Mouse (Mus musculus) T-helper 2 cell (primary cell): ENCODE measurements around the gene Gna11.

ENCODE experiments used
- in situ Hi-C: fragments of 300-600 bp; cut with MboI, MseI; formaldehyde crosslinking; loops from one replicate; pipeline ENCODE4 v1.15.1; 2025; ENCODE audit warnings: high pct_unique_total_duplicates

Gene Gna11

DNA sequence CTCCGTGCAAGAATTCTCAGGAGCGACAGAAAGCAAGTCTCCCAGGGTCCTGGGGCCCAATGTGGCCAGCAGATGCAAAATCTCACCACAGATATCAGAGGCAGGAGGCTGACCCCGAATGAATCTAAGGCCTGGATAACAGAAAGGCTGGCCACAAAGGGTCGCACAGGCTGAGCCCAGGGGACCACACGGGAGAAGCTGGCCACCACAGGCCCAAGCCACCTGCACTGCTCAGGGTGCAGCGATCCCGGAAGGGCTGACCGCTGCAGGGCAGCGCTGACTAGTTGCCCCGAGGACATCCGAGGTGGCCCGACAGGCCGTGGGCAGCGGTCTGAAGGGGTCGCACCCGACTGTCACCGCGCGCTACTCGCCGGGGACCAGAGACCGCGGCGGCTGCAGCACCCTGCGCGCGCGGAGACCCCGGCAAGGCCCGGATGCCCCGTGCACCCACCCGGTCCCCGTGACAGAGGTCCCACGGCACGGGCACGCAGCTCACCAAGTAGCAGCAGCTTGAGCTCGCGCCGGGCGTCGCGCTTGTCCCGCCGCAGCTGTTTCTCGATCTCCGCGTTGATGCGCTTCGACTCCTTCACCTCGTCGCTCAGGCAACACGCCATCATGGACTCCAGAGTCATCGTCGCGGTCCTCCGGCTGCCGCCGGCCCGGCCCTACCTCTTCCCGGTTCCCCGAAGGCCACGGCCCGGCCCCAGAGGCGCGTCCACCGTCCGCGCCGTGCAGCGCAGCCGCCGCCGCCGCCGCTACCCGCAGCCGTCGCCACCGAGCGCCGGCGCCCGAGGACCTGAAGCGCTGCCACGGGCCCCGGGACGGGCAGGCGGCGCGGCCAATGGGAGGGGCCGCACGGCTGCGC is 462 bp downstream of the Gna11 start:
- in situ Hi-C loops: no loop called here

GRCm38 (mm10) chr10:81543633-81544032 is 1.4 kb downstream of the Gna11 start:
- in situ Hi-C loops: no loop called here

DNA sequence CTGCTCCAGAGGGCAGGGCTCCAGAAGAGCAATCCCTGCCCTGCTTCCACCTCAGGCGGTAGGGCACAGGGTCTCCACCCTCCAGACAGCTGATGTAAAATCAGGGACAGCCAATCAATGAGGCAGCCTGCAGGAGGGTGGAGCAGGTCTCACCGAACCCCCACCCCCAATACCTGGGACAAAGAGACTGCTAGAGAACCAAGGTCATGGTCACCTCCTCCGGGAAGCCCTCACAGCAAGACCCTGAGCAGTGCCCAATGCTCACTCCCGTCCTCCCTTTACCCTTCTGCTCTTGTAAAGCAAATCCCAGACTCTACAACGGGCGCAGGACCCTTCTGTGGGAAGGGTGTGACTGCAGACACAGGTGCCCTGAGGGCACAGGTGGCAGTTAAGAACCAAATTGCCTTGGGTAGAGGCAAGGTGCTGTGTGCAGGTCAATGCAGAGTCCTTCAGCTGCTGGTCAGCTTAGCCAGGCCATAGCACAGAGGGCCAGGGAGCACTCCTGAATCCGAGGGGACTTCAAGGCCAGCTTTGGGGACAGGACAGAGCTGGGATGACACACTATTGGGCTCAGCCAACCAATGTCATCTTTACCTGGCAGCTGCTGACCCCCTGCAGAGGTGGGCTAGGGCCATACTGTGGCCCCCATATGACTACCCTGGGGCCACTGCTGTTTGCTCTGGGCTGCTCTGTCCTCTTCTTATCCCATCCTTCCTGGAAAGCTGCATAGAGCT is 2.1 kb downstream of the Gna11 start:
- in situ Hi-C loops: no loop called here

- in situ Hi-C loops: no loop called here
Measured at GRCm38 (mm10) chr10:81541803-81542202, 3.2 kb downstream of the Gna11 start.

- in situ Hi-C loops: no loop called here
Measured at GRCm38 (mm10) chr10:81541363-81541762, 3.6 kb downstream of the Gna11 start.

GRCm38 (mm10) chr10:81538321-81539048 is 6.5 kb downstream of the Gna11 start:
- in situ Hi-C loops: loop anchor here (10.0 kb wide), 1 partner anchor 54 kb away; the partner anchor contains the start of gene Celf5

- in situ Hi-C loops: loop anchor here (10.0 kb wide), 1 partner anchor 53 kb away; the partner anchor contains the start of gene Celf5
Measured at GRCm38 (mm10) chr10:81537429-81537828, 7.6 kb downstream of the Gna11 start.

DNA sequence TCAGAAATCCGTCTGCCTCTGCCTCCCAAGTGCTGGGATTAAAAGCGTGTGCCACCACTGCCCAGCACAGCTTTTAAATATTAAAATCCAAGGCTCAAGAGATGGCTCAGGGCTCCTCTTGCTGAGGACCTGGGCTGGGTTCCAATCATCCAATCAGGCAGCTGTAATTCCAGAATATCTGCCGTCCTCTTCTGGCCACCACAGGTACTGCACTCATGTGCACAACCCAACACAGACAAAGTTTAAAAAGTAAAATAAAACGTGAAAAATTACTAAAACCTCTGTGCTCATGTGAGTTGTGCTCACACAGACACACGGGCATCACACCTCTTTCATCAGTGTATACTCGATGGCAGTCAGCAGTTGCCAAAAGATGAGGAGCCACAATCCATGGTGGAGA is 8.3 kb downstream of the Gna11 start:
- in situ Hi-C loops: loop anchor here (10.0 kb wide), 1 partner anchor 52 kb away; the partner anchor contains the start of gene Celf5

GRCm38 (mm10) chr10:81534826-81535225 is 10.2 kb downstream of the Gna11 start:
- in situ Hi-C loops: loop anchor here (5.0 to 10.0 kb wide), 2 partner anchors 50 to 138 kb away; partner anchors contain the start of gene Celf5

GRCm38 (mm10) chr10:81526779-81527178 is 18.2 kb downstream of the Gna11 start:
- in situ Hi-C loops: loop anchor here (5.0 kb wide), 1 partner anchor 109 kb away; no protein-coding TSS in a partner anchor

DNA sequence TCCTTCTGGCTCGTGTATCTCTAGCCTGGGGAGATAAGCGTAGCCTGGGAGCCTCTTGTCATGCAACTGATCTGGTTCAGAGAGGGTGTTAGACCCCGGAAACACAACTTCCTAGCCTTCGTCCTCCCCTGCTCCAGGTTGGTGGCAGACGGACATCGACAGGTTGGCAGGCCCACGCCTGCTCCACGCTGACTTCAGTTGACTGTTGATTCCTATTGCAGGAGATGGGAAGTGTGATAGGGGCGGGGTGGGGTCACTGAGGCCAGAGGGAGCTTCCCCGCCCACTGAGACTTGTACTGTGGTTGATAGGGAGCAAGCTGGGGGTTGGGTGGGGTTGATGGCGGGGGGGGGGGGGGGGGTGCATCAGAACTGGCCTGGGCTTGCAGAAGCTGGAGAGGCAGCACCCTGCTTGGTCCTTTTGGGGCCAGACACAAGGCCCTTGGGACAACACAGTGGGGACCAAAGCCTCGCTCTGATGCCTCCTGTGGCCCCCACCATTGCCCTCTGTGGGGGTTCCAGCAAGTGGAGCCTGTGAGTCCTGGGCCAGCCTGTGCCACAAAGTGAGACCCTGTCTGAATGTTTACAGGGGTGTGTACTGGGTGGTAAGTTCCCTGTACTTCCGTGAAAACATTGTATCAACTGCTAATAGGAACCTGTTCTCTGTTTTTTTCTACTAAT is 19.8 kb downstream of the Gna11 start:
- in situ Hi-C loops: loop anchor here (5.0 kb wide), 1 partner anchor 108 kb away; no protein-coding TSS in a partner anchor

DNA sequence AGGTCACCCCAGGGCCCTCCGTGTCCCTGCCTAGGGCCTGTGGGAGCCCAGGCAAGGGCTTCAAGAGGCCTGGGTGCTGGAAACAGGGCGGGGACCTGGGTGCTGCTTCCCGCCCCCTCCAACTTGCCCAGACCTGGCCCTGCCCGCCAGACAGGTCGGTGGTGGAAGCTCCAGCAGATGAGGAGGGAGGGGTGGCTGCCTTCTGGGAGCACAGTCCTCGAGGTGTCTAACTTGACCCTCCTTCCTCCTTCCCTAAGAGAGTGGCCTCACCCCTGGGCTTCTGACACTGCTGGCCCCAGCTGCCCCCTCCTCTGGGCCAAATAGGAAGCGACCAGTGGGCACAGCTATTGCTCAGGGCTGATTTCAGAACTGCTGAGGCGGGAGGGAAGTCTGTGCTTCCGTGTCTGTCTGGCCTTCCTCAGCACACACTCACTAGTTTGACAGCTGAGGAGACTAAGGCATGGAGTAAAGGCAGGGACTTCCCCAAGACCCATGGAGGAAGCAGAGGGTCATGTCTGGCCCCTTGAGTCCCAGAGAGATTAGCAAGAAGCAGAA is 20.9 kb downstream of the Gna11 start, which contains the start of gene Gna15:
TSS of gene Gna15 (minus strand) at position 175 of the 555 bp plus-strand sequence.
- in situ Hi-C loops: no loop called here

DNA sequence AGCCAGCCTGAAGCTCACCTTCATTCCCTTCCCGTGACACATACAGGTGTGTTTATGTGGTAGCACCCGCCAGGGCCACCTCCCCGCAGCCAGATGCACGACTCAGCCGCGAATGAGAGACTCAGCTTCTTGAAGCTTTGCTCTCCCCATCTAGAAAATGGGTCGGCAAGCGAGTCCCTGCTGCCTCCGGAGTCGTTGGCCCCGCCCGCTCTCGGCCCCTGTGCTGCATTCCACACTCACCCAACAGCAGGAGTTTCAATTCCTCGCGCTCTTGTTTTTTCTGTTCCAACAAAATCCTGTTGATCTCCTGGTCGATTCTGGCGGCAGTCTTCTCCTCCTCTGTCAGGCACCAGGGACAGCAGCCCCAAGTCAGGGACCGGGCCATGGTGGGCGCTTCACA is 21.4 kb downstream of the Gna11 start:
- in situ Hi-C loops: no loop called here

DNA sequence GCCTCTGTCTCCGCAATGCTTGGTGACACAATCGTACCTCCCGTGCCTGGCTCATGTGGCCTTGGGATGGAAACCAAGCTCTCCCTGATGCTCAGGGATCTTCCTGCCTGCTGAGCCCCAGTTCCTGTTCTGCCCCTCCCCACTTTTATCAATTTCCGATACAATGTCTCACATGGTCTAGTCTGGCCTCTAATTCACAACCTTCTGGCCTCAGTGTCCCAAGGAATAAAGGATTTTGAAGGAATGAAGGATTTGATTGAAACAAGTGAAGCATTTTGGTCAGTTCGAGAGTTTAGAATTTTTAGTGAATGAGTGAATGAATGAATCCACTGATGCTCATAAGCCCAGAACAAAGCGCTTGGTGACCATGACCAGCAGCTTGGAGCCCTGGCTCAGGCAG is 21.8 kb downstream of the Gna11 start:
- in situ Hi-C loops: no loop called here

GRCm38 (mm10) chr10:81519978-81520365 is 25.0 kb downstream of the Gna11 start:
- in situ Hi-C loops: no loop called here

DNA sequence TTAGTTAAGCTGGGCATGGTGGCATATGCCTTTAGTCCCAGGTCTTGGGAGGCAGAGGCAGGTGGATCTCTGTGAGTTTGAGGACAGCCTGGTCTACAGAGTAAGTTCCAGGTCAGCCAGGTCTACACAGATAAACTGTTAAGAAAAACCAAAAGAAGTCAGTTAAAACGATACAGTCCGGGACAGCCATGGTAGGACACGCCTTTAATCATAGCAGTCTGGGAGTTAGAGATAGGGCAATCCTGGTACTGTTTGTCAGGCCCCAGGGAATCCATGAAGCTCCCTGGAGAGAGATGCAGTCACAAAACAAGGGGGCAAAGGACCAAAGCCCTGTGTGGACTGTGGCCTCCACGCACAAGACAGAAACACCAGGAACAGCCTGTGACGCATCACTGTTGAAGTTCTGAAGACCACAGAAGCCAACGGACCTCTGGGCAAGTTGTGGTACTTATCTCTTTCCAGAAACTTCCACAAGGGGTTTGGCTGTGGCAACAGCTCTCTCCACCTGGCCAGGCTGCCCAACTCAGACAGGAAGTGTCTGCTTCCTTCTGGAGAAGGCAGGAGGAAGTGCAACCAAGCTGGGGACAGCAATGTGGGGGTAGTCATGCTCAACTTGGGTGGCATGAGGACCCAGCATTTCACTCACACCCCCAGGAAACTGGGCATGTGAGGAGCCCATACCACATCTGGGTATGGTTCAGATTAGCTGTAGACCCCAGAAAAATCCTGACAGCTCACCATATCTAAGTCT is 25.6 kb downstream of the Gna11 start:
- in situ Hi-C loops: no loop called here

- in situ Hi-C loops: no loop called here
Measured at GRCm38 (mm10) chr10:81518546-81518945, 26.4 kb downstream of the Gna11 start.

GRCm38 (mm10) chr10:81517227-81517626 is 27.8 kb downstream of the Gna11 start:
- in situ Hi-C loops: no loop called here

DNA sequence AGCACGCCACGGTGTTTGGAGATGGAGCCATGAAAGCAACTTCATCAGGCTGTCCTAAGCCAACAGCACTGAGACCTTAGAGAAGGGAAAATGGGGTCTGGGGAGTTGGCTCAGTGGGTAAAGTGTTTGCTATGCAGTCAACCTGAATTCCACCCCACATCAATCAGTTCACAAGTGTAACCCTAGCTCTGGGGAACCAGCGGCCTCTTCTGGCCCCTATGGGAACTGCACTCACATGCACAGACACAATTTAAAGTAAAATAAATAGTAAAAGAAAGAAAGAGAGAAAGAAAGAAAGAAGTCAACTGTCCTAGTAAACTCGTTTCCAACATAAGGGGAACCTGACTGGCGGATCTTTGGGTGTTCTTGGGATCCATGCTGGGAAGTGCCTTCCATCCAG is 31.2 kb downstream of the Gna11 start:
- in situ Hi-C loops: no loop called here

GRCm38 (mm10) chr10:81510246-81510810 is 34.7 kb downstream of the Gna11 start:
- in situ Hi-C loops: no loop called here
